Mouse (Mus musculus) right cerebral cortex, postnatal 14 days (tissue): ENCODE results near the gene Prcd.
"Not testable (repeated sequence)": the region's sequence is repeated elsewhere in the genome, so short reads cannot be mapped to it uniquely, and the experiment has no call there.

Source experiments
- DNase-seq: peaks from one replicate; pipeline ENCODE4 v3.0.0; 2022

Gene Prcd

DNA sequence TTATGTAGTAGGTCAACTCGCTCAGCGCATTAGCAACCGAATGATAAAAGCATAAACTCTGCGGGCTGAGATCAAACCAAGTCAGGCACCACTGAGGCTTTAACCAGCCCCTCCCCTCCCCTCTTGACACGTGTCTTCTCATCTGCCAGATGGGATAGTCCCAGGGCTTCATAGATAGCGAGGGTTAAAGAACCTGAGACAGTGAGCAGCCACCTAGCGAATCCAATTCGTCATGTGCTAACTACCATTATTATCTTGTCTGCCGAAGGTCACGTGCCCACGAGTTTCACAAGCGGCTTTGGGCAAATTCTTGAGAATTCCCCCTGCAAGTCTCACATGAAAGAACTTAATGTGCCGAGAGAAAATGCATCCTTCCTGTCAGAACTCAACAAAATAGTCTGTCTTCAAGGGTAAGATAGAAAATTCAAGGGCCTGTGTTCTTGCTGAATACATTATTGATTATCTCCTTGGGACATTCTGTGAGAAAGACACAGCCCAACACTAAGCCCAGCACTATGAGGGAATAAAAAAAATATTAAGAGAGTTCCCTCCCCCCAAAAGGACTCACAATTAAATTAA is 16.5 kb downstream of the Prcd start:
- DNase-seq: no peak

DNA sequence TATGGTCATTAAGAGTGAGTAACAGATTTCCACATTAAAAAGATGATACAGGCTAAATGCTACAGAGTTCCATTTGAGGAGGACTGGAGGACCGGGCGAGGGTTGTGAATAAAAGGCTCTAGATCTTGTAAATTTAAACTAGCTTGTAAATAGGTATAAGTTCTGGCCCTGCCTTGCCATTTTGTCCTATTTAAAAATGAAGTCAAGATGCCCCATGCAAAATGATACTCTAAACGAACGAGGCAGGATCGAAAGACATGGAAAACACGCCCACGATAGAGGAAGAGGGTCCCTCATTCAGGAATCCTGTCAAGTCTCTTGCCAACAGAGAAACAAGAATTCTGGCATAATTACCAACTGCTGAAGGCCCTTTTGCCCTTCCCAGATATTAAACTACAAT is 17.1 kb downstream of the Prcd start:
- DNase-seq: no peak

- peak; percentile 99 for DNase-seq
Observed at GRCm38 (mm10) chr11:116671112-116671844, 17.9 kb downstream of the Prcd start.

GRCm38 (mm10) chr11:116671845-116672434 is 18.6 kb downstream of the Prcd start:
- DNase-seq: no peak

GRCm38 (mm10) chr11:116672595-116672994 is 19.3 kb downstream of the Prcd start:
- no peak for DNase-seq

DNA sequence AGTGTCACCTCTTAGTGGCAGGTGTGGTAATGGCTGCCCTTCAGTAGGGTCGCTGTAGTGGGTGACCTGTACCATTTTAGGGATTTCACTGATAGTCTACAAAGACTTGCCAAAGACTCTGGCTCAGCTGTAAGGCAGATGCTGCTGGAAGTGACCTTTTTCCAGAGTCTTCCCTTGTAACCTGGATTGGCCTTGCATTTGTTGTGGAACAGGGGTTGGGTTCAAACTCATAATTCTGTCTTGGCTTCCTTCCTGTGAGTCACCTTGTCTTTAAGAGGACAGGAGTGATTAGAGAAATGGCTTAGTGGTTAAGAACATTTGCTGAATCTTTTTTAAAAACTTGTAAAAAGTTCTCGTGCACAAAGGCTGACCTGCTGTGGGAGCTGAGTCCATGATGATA is 20.1 kb downstream of the Prcd start:
- DNase-seq: no peak

GRCm38 (mm10) chr11:116674616-116675379 is 21.5 kb downstream of the Prcd start:
- DNase-seq: no peak

GRCm38 (mm10) chr11:116675429-116675828 is 22.1 kb downstream of the Prcd start:
- DNase-seq: not testable (repeated sequence)

GRCm38 (mm10) chr11:116676175-116676976 is 23.0 kb downstream of the Prcd start:
- DNase-seq: no peak

DNA sequence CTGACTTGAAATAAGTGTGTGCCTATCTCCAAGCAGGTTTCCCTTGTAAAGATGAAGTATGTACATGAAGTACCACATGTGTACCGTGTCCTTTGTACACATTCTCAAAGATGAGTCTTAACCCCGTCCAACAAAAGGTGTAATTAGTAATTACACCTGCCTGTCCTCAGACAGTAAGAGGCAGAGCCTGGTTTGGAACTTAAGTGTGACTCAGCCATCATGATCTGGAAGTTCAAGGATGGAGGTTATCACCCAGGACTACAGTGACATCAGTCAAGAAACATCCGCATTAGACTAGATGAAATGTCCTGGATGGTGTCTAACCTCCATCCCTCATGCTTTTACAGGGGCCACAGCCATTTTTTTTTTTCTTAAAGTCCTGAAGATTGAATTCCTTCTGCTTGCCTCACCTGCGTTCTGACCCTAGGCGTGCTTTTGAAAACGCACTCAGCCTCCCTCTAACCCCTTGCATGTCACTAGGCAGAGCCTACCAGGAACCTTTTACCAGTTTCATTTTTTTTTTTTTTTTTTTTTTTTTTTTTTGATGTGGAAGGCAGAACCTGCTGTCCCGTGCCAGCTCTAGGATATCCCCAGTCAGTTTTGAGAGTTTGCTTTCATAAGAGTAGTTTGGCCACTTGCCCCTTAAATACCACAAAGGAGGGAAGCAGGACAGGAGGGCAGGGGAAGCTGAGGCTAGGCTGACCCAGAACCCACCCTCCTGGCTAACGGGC is 24.5 kb downstream of the Prcd start:
- DNase-seq: no peak

DNA sequence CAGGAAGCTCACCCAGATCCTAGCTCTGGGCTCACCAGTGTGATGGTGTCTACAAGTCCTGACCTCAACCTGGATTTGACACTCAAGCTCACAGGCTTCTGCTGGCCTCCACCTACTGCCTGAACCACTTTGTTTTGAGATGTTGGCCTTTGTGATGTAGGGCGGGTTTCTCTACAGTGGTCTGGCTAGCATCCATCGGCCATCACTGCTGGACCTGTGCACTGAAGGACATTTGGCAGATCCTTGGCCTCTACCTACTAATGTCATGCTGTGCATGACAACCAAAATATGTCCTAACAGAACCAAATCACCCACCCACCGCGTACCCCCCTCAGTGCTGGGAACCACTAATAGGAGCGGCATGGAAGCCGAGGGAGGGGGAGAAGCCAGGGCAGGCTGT is 25.8 kb downstream of the Prcd start:
- DNase-seq: no peak

DNA sequence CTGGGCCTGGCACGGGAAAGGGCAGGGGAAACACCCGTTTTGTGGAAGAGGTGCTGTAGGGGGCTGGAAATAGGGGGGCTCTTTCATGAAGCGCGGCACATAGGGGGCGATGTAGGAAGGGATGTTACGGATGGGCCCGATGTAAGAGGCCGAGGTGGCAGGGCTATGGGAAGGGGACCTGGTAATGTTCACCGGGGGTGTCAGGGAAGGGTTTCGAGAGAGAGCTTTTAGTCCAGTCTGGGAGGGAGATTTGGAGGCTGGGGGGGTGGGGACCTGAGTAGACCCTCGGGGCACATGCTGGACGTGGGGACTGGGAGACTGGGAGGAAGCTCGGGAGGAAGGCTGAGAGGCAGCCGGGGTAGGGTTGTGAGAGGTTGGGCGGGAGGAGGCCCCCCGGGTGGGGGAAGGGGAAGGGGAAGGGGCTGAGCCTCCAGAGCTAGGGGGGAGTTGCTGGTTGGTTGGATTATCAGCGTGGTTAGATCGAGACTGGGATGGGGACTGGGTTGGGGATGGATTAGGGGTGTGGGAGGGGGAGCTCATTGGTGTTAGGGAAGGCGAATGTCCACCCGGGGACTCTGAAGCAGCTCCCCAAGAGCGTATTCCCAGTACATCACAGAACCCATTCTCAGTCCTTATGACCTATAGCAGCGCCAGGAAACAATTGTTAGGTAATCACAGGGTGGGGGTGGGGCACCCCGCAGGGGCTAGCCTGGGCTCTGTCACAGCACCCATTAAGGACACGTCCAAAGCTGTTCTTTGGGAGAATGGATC is 27.2 kb downstream of the Prcd start:
- DNase-seq: no peak

DNA sequence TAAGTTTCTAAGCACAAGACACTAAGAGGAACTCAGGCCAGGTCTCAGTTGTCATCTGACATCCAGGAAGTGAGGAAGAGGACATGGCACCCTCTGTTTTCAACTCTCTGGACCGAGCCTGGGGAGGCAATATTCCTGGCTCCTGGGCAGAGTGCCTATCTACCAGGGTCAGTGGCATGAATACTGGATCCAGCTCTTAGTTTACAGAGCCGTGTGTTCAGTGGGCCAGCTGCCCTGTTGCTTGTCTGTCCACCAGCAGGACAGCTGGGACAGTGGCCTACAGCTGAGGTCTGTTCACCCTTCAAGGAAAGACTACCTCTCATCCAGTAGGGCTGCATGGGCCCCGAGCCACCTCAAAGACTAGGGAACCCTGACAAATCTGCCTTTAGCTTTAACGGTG is 27.8 kb downstream of the Prcd start:
- DNase-seq: no peak

DNA sequence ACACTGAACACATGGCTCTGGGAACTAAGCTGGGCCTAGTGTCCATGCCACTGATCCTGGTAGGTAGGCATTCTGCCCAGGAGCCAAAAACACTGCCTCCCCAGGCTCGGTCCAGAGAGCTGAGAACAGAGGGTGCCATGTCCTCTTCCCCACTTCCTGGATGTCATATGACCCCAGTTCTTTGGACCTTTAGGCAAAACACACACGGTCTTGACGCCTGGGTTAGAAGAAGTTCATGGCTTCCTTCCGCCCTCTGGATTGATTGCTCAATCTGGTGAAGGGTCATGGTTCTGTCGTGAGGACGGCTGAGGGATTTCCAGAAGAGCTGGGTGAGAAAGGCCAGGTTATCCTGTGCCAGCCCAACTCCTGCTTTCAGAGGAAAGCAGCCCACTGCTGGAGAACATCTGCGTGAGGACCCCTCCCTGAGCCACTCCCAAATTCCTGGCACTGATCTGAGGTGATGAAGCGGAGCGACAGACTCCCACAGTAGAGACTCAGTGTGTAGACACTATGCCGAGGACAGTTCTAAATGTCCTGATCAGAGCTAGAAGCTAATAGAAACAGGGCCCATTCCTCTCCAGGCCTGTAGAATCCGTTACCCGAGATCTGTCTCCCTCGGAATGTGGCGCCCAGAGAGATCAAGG is 29.3 kb downstream of the Prcd start:
- no peak for DNase-seq

- no peak for DNase-seq
Observed at GRCm38 (mm10) chr11:116683777-116684176, 30.4 kb downstream of the Prcd start.

DNA sequence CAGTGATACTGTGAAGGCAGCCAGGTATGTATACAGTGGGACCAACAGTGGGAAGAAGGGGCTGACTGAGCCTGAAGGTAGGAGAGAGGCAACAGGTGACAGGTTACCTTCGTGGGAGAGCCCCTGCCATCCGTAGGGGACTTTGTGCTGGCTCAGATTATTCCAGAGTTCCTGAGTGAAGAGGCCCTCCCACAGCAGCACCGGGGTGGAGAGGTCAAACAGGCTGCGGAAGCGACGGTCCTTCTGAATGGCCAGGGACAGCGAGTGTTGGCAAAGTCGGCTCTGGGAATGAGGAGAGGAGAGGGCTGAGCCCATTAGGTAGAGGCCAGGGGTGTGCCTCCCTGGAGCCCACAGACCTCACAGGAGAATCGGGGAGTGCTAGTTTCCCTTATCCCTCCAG is 32.4 kb downstream of the Prcd start:
- DNase-seq: no peak

DNA sequence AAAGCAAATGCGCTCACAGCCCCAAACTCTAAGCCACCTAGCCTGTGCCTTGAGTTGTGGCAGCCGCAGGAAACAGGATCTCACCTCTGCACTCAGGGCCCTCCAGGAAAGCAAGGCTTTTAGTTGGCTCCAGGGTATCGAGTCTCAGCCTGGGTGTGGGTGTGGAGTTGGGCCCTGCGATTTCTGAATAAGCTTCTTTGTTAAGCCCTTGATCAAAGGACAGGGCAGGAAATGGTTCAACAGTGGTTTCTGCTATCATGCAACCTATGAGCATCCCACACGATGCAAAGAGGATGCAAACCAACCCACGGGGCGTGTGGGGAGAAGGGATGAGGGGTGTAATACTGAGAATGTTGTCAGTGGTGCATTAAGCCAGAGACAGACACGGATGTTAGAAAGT is 34.6 kb downstream of the Prcd start:
- no peak for DNase-seq

DNA sequence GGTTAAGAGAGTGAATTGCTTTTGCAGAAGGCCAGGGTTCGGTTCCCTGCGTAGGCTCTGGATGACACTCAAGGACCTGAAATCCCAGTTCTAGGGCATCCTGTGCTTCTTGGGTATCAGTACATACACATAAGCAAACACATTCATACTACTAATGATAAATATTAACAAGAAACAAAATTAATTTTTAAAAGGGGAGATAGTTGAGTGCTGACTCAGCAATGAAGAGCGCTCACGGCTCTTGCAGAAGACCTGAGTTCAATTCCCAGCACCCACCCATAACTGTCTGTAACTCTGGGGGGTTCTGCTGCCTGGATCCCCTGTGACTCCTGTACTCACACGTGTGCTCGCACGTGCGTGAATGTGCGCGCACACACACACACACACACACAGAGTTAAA is 36.3 kb downstream of the Prcd start:
- no peak for DNase-seq

- DNase-seq: no peak
Observed at GRCm38 (mm10) chr11:116690701-116691575, 37.6 kb downstream of the Prcd start.

DNA sequence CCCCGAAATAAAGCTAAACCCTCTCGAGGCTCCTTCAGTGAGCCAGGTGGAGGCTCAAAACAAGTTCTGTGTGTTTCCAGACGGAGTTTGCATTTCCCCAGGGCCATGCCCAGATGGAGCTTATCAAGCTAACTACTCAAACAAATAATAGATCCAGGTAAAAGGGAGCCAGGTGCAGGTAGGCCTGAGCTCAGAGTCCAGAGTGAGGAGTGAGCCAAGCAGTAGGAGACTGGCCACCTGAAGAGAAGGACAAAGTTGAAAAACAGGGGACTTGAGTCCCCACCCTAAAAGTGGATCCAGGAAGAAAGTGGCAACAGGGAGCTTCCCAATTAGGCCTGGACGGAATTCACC is 40.5 kb downstream of the Prcd start:
- DNase-seq: no peak
